Mouse (Mus musculus): ENCODE results near the gene Acot7.

Acot7 gene

DNA sequence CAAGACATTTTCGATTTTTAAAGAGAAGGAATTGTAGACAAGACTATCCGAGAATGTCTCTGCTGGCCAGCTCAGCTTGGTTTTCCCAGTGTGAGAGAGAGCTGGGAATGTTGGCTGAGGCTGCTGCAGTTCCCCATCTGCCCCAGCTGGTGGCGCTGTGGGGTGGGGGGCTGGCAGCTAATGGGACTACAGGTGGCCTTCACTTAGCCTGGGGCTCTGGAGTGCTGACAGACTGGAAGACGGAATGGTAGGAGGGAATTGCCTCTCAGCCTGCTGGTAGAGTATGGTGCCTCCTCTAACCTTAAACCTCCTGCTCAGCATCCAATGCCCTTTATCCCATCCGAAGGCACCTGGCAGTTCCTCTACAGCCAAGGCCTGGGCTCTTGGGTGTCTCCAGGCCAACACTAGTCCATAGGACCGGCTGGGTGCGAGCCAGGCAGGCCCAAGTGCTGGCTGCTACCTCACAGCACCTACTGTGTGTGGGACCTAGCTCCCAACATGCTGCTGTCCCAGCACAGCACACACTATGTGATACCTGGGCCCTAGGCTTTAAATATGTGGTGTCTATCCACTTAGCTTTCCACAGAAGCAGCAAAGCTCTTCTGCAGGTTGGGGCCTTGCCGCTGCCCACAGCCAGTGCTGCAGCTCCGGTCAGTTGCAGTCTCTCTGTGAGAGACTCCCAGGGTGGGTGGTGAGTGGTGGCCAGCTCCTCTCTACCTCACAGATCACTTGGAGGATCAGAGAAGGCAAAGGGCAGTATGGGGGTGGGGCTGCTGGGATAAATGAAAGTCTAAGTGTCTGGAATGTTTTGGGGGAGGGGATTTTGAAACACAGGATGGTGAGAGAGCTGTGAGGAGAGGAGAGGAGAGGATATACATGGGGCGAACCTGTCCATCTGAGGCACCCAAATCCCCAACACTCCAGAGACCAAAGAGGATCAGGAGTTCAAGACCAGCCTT is 98.7 kb downstream of the Acot7 start:
- DNase-seq: peak in 1 of 2 experiments; percentile 41

DNA sequence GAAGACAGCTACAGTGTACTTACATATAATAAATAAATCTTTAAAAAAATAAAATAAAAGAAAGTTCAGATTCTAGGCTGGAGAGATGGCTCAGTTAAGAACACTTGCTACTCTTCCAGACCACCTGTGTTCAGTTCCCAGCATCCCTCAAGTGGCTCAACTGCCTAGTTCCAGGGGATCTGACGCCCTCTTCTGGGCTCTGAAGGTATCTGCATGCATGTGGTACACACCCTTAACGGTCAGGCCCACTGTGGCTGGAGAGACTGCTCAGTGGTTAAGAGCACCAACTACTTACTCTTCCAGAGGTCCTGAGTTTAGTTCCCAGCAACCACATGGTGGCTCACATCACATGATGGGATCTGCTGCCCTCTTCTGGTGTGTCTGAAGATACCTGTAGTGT is 100.0 kb downstream of the Acot7 start:
- no peak for DNase-seq

DNA sequence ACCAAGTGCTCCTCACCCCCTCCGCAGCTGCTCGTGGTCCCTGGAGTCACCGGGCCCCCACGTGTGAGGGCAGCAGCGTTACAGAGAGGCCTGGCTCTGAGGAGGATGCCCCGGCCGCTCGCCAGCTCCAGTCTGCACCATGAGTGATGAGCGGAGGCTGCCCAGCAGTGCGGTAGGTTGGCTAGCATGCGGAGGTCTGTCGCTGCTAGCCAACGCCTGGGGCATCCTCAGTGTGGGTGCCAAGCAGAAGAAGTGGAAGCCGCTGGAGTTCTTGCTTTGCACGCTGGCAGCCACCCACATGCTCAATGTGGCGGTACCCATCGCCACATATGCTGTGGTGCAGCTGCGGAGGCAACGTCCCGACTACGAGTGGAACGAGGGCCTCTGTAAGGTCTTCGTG is 101.1 kb downstream of the Acot7 start:
- no peak for DNase-seq

DNA sequence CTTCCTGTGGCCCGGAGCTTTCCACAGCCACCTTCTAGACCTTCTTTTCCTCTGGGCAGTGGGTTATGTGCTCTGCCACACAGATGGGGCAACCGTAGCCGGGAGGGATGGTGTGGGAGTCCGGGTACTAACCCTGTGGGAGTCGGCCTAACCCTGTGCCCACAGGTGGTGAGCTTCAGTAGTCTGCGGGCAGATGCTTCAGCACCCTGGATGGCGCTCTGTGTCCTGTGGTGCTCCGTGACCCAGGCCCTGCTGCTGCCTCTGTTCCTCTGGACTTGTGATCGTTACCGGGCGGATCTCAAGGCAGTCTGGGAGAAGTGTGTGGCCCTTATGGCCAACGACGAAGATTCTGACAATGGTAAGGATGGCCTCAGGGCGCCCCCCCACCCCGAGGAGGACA is 103.7 kb downstream of the Acot7 start:
- no peak for DNase-seq

DNA sequence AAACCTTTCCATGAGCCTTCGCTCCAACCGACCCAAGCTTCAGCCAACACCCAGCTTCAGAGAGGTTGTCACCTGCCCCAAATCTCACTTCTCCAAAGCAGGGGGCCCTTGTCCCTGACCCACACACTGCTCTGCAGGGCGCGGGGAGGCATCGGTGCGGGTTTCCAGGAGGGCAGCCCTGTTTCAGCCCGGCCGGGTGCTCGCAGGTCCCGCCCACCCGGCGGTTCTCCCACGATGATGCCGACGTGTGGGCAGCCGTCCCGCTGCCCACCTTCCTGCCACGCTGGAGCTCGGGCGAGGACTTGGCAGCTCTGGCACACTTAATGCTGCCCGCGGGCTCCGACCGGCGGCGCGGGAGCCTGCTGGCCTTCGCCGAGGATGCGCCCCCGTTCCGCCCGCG is 104.8 kb downstream of the Acot7 start:
- DNase-seq: no peak

DNA sequence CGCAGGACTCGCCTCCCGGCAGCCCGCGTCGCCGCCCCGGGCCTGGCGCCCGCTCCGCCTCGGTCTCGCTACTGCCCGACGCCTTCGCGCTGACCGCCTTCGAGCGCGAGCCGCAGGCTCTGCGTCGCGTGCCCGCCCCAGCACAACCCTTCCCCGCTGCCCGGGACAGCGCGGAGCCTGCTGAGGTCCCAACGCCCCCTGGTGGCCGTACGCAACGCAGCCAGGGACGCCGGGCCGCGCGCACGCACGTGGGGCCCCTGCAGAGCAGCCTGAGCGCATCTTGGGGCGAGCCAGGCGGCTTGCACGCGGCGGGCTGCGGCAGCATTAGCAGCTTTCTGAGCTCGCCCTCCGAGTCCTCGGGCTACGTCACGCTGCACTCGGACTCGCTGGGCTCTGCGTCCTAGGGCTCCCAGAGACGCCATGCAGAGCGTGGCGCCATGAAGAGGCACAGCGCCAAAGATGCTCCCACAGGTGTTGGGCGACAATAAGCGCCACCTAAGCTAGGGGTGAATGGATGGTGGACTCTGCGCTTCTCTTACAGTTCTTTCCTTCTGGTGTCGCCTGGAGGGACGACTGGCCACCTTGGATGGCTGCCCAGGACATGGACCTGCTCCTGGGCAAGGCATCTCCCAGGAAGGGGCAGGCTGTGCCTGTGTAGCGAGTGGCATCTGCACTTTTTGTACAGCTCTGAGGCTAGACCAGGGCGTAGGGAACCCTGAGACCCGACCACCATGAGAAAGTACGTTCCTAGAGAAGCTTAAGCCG is 105.4 kb downstream of the Acot7 start:
- peak; percentile 80 to 92 for DNase-seq

DNA sequence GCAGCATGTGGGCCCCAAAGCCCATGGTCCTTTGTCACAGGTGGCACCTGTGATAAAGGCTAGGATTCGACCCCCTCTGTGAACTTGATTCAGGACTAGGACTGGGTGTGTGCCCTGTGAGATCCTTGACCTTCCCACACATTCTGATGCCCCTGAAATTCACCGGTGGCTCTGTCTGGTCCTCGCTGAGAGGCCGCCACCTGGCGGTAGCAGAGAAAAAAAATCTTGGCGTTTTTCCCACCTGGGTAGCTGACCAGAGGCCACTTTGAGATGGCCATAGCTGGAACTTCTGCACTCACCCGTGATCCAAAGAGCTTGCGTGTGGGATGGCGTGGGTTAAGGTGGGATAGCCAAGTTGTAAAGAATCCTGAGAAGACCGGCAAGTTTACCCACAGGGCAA is 107.6 kb downstream of the Acot7 start:
- DNase-seq: peak; percentile 71 to 82

DNA sequence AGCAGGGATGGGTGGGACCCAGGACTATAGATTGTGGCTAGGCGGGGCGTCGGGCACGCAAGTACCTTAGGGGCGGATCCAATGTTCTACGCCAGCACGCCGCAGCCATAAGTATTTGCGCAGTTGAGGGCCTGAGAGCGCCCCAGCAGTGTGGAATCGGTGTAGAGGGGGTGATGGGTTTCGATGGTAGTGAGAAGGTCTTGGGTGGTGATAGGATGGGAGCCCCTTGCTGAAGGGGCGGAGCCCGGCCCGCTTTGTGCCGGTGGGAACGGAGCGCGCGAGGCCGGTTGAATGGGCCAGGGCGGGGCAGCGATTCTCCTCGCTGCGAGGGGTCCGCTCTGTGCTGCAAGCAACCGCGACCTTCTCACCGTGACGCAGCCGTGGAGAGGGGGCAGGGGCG is 108.2 kb downstream of the Acot7 start:
- DNase-seq: no peak

DNA sequence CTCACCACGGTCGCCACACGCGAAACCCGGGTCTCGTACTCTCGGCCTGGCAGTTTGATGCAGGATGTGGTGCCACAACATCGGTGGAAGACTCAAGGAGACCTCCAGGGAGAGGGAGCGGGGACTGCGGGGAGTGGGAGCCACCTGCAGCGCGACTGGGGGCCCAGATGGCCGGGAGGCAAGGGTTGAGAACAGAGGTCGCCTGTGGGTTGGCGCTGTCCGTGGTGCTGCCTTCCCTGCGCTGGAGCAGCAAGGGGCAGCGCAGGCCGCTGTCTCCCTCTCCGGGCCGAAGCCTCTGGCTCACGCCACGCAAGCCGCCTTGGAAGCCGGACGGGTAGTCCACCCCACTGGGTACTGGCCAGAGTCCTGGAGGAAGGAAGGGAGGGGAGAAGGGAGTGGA is 109.0 kb downstream of the Acot7 start:
- peak; percentile 78 to 93 for DNase-seq

DNA sequence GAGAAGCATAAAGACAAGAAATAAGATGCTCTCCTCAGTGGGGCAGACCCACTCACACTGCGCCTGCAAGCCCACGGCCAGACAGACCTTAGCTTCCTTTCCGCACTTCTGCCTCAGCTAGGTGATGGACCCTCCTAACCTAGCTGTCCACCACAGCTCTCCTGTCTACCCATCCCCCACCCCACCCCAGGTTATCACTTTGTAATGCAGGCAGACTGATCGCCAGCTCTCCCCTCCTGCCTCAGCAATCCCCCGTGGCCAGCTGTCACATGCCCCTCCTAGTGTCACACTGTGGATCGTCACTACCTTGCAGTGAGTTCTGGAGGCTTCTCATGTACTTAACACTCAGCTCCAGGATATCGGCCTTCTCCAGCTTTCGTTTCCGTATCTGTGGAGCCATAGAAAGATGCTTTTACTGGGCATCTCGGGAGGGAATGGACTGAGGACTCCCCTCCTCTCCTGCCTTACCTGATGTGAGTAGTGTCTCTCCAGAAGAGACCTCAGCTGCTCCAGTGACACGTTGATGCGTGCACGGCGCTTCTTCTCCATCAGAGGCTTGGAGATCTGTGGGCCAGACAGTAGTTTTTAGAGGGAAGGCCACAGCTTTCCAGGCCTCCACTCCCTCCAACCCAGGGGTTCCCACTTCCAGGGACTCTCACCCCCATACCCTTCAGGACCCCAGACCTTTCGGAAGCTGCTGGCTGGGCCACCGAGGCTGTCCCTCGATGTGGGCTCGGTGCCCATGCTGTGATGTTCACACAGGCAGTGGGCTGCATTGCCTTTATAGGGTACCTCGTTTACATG is 109.6 kb downstream of the Acot7 start:
- DNase-seq: no peak

DNA sequence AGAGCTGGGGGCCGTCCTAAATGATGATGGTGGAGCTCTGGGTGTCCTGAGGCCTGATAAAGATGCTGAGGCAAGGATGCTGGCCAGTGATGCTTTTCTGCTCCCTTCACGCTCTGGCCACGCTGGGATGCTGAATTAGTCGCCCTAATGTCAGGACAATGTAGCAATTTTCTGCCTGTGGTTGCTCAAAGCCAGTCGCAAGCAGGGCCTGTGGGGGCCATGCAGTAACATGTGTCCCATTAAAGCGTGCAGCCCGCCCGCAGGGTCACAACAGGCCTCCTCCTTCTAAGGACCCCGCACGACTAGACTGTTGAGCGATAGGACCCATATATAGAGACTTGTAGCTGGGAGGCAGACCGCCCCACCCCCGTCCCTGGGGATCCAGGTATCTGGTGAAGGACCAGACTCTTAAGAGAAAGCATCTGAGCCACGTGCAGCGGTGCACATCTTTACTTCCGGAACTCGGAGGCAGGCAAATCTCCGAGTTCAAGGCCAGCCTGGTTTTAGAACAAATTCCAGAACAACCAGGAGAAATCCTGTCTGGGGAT is 110.5 kb downstream of the Acot7 start:
- no peak for DNase-seq

DNA sequence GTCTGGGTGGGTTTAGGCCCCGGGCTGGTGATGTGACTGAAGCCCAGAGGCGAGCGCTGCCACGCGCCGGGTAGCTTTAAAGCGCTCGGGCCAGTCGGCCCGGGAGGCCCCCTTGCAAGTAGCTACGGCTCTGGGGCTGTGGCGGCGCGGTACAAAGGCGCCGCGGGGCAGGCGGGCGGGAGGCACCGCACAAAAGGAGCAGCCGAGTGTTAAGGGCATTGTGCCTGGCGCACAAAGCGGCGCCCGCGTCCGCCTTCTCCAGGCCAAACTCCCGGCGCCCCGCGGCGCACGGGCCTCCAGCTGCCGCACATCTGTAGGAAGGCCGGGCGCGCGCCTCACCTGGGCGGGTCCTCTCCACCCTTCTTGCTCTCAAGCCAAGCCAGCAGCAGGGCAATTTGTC is 112.5 kb downstream of the Acot7 start:
- no peak for DNase-seq

DNA sequence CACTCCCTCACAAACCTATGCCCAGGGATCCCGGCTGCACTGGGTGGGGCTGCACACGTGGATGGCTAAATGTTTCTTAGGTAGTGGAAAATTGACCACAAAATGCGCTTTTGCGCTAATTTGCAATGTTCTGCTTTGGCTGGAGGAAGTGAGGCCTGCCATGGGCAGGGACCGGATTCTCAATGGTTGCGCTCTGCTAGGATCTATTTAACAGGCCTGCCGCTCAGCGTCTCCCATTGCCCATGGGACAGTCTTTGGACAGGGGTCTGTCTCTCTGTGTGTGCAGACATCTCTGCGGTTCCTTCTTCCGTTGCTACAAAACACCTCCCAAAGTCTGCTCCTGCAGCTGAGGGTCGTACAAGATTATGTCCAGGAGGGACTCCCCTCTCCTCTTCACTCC is 113.1 kb downstream of the Acot7 start:
- no peak for DNase-seq

DNA sequence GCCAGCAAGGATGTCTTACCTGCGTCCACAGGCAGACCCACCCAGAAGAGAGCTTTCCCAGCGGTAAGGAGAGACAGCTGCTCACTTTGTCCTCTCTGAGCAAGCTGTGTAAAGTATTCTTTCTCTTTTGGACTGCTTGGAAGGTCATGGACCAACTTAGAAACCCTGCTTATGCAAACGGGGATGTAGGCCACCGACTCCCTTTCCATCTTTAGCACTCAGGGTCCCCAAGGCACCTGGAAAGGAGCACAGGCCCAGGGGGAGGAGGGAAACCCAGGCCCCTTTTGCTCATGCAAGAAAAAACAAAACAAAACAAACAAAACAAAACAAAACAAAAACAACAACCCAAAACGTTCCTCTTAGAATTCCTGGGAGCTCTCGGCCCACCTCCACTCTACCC is 113.6 kb downstream of the Acot7 start, which contains the start of gene Hes3:
Gene Hes3, minus strand, starts transcription at position 101 of the 400 bp plus-strand sequence.
- DNase-seq: no peak

DNA sequence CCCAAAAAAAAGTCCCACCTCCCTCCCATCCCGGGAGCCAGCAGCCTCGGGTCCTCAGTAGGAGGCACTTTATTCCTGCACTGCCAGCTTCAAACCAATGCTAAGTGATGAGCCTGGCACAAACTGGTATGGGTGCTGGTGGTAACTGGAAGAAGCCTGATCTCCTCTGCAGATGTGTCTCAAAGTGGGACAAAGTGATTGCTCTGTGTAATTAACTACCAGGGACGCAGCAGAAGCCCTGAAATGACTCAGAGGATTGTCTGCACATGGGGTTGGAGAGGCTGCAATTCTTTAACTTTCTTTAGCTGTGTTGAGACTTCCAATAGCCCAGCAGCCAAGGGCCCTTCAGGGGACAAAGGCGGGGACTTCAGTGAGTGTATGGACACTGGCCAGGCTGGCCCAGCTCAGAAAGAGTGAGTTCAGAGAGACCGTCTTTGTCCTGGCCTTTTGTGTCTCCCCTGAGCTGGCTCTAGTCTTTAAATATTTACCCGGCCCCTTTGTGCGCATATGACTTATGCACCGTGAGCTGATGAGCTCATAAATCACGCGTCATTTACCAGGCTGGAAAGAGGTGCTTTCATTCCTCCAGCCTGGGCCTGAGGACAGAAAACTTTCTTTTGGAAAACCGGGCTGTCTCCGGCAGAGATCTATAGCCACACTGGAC is 114.3 kb downstream of the Acot7 start:
- no peak for DNase-seq

DNA sequence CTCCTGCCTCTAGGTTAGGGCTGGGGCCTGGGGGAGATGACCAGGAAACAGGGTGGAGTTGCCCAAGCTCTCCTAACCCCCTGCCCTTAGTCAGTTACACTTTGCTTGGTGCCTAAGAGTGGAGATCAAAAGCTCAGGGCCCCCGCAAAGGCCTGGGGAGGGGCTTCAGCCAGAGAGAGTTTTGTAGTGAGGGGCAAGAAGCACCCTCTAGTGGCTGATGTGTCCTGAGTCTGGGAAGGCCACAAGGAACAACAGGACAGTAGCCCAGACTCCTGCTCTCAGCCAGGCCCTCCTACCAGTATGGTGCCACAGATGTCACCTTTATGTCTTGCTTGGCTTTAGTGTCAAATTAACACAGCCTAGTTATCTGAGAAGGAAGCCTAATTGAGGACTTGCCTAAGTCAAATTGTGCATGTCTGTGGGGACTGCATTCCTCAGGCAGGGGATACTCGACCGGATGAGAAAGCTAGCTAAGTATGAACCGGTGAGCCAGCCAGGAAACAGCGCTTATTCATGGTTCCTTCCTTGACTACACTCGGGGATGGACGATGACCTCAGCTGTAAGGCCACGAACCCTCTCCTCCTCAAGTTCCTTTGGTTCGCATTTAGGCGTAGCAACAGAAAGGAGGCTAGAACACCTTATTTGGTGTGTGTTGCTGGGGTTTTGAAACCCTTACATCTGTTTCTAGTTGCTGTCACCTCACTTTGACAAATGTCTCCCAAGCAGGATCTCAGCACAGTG is 116.4 kb downstream of the Acot7 start:
- DNase-seq: peak in 1 of 2 experiments; percentile 41

DNA sequence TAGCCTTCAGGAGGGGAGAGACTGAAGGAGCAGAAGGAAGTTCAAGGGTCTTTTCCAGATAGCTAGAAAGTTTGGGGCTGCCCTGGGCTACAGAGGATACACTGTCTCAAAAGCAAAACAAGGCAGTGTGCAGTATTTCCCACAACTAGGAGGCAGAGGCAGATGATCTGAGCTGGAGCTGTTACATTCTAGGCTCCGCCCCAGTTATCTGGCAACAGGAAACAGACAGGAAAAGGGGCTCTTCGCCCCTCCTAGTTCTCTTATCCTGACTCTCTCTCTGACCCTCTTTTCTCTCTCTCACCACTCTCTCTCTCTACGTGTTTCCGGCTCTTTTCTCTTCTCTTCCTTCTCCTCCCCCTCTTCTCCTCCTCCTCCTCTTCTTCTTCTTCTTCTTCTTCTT is 118.0 kb downstream of the Acot7 start:
- no peak for DNase-seq

DNA sequence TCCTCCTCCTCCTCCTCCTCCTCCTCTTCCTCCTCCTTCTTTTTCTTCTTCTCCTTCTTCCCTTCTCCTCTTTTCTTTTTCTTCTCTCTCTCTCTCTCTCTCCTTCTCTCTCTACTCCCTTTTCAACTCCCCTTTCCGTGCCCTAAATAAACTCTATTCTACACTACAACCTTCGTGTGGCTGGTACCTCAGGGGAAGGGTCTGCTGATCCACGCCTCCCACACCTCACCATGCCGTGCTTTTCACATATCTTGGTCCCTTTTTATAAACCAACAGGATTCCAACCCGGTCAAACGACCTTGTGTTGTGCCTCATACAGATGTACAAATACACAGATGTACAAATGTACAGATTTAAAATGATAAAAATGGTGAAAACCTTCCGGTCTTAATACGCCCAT is 118.4 kb downstream of the Acot7 start:
- DNase-seq: no peak

DNA sequence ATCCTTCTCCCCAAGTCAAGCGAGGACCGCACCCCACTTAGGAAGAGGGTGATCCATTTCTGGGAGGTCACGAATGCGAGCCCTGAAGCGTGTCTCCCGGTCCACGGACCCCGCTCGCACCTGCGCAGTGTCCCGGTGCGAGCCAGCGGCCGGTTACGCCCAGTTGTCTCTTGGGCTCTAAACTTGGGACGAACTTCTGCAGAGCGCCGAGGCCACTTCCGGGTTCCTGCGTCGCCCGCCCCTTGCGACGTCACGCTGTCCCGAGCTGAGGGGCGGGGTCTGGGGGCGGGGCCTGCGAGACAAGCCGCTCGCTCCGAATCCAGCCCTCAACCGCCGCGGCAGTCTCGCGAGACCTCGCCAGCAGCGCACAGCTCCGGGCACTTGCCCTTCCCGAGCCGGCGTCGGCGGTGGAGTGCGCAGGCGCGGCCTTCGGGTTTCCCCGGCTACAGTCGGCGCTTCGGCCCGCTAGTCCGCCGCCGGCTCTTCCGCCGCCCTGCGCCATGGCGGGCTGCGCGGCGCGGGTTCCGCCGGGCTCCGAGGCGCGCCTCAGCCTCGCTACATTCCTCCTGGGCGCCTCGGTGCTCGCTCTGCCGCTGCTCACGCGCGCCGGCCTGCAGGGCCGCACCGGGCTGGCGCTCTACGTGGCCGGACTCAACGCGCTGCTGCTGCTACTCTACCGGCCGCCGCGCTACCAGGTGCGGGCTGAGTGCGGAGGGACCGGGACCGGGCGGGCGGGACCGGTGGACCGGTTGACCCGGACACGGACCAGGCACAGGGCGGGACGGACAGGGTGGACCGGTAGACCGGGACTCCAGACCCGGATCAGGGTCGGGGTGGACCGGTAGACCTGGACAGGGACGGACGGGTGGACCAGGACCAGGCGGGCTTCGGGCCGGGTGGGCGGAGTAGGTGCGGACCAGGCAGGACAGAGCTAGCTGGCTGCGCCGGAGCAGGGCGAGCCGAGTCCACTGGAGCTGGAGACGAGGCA is 119.2 kb downstream of the Acot7 start, which contains the start of gene Icmt:
Gene Icmt, plus strand, starts transcription at position 354 of the 988 bp plus-strand sequence.
- DNase-seq: peak; percentile 99 to 100

DNA sequence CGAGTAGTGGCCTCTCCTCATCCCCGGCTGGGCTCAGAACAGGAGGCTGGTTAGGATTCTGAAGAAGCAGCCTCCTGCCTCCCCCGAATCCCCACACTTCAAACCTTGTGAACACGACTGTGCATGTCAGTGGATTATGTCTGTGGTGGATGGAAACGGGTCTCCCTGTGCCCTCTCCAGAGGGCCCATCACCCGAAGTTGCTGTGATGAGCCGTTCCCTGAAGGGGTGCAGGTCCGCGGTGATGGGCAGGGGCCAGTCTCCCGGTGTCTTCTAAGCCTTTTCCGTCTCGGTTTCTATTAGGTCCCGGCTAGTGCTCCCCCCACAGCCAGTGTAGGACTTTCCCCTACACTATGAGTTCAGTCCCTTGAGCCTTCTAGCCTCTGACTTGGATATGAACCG is 120.9 kb downstream of the Acot7 start:
- no peak for DNase-seq

All from kidney, postnatal 36 days (tissue).